Mouse (Mus musculus) liver, embryonic 14.5 days (tissue): ENCODE results near the gene Soat2.

Source experiments
- CTCF ChIP-seq: IDR thresholded peaks from 2 replicates; pipeline ENCODE4 v1.5.1; 2016; ENCODE audit warnings: antibody characterized with exemption, low read depth, control low read depth
- EP300 ChIP-seq: IDR thresholded peaks from 2 replicates; pipeline ENCODE4 v1.6.1; 2016; ENCODE audit warnings: antibody characterized with exemption, low read depth

- TF ChIP-seq CTCF (no peak), EP300 (no peak)
Observed at GRCm38 (mm10) chr15:102144726-102145125, 5.6 kb upstream of the Soat2 start.
